Mouse (Mus musculus) NIH3T3 (cell line): ENCODE measurements at regions not wholly inside any gene's neighbourhood (a gene's known extent, or its start where the extent isn't known, plus 50 kb on each side); places are given as distances from the start of the nearest gene placed in this dataset.
A peak's percentile ranks its signal among the peaks of the same experiment; 100 is the strongest.
"Not testable (repeated sequence)": the region's sequence is repeated elsewhere in the genome, so short reads cannot be mapped to it uniquely, and the experiment has no call there.

ENCODE experiments used
- DNase-seq: peaks from one replicate; pipeline ENCODE4 v3.0.0-alpha.2; 2012; ENCODE audit warnings: low read depth

- no peak for DNase-seq
These were observed 987.6 kb upstream of the Gm38303 start for GRCm38 (mm10) chr3:11323101-11323500.

DNA sequence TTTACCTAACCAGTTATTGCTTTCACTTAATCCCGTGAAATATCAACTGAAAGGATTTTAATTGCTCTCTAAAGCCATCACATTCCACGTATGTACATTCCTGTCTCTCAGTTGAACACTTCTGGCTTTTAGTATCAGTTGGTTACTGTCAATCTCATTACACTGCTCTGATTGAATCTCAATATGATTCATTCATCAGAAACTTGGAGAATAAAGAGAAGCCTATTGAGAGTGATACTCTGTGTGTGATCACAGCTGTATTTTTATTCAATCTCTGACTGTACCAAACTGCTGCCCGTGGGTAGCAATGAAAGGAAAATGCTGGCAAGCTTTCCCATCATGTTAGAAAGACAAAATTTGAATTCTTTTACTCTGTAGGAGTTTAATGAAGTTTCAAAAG lies 957.5 kb upstream of the Gm38303 start:
- DNase-seq, result no peak

GRCm38 (mm10) chr3:11261052-11261451 lies 925.6 kb upstream of the Gm38303 start:
- no peak for DNase-seq

- no peak for DNase-seq
These were observed 878.5 kb upstream of the Gm38303 start for GRCm38 (mm10) chr3:11213996-11214395.

- DNase-seq, result peak; percentile 20
These were observed 877.6 kb upstream of the Gm38303 start for GRCm38 (mm10) chr3:11212921-11213648.

DNA sequence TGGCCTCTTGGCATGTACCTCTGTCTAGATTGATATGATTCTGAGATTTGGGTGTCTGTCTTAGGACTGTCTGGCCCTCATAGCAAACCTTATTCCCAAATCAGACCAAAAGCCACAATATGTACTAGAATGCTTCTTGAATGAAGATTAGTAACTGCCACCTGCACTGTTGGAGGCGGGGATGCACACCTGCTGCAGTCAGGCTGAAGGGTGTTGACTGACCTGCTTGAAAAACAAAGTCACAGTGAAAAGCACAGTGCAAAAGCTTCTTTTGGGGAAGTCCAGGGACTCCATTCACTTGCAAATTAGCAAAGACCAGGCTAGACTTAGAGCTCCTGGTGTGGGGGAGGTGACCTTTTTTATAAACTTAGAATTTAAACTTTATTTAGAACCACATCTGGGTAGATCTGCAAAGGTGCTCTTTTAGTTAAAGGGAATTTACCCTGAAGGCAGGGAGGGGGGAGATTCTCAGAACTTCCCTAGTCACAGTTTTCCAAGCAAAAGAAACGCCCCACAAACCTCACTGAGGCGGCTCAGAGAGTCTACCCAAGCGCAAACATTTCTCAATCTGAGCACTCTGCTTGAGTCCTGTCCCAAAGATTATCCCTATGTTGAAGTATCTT lies 876.9 kb upstream of the Gm38303 start:
- DNase-seq, result not testable (repeated sequence)

DNA sequence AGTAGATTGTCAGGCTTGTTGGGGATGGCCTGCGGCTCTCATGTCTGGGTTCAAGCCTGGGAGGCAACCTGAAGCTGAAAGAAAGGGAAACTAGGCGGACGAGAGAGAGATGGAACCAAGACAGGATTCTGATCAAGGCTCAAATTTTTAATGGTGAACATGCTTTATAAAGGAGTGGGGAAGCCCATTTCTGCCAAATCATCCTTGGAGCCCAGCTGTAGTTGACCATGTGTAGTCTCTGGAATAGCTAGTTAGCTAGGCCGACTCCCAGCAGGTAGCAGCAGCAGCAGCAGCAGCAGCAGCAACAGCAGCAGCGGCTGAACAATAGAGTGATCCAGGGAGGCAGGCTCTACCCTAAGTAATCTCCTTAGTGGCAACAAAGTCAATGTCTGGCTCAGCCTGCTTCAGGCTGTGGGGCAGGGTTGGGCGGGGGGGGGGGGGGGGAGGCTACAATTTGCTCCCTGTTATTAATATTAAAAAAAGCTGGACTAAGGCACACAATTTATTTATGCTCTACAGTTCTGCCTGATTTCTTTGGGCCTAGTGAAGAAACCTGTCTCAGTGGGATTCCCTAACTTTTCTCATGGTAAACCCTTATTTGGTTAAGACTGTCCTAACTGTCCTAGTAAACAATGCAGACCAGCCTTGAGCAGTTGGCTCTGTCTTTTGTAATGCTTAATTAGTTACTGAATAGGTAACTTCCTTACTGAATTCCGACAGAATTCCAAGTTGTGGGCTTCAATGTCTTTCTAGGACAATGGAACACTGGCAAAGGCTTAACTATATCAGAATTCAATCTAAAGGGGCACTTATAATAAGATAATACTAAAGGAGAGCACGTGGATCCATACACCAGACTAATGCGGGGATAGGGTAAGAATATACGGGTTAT lies 875.7 kb upstream of the Gm38303 start:
- DNase-seq, result not testable (repeated sequence)

- peak; percentile 21 for DNase-seq
These were observed 838.5 kb upstream of the Gm38303 start for GRCm38 (mm10) chr3:11174002-11174401.

DNA sequence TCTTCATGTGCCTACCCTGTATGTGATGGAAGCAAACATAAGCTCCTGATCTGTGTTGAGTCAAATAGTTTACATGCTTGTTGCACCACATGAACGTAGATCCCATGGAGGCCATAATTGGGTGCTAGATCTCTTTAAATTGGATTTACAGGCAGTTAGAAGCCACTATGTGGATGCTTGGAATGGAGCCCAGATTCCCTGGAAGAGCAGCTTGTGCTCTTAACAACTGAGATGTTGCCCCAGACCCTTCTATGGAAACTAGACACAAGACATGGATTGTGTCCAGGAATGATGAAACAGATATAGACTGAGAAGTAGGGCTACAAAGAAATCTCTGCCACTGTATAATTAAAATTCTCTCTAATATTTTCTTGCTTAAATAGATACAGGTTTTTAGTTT lies 819.9 kb upstream of the Gm38303 start:
- no peak for DNase-seq
